Mouse (Mus musculus) lung, adult 18-20 months (tissue): ENCODE measurements around the gene Slc22a12.

Experiments used
- DNase-seq, 2 experiments: peaks; one replicate each; pipeline ENCODE4 v3.0.0; 2022; ENCODE audit warnings: mixed read lengths in 2 of 2

Slc22a12 gene

GRCm38 (mm10) chr19:6542367-6543034 lies at the start of gene Slc22a12:
Gene Slc22a12, minus strand, starts transcription at chr19:6543032.
- no peak for DNase-seq

- DNase-seq: no peak
Measured at GRCm38 (mm10) chr19:6572001-6572400, 29.2 kb upstream of the Slc22a12 start.

- DNase-seq: no peak
Measured at GRCm38 (mm10) chr19:6571476-6571875, 28.6 kb upstream of the Slc22a12 start.

- DNase-seq: no peak
Measured at GRCm38 (mm10) chr19:6569561-6569960, 26.7 kb upstream of the Slc22a12 start.

GRCm38 (mm10) chr19:6569021-6569420 lies 26.2 kb upstream of the Slc22a12 start:
- DNase-seq: no peak

GRCm38 (mm10) chr19:6566450-6566849 lies 23.6 kb upstream of the Slc22a12 start:
- no peak for DNase-seq

GRCm38 (mm10) chr19:6565136-6565535 lies 22.3 kb upstream of the Slc22a12 start:
- no peak for DNase-seq

GRCm38 (mm10) chr19:6560246-6560815 lies 17.5 kb upstream of the Slc22a12 start:
- DNase-seq: no peak

- DNase-seq: no peak
Measured at GRCm38 (mm10) chr19:6559576-6559975, 16.7 kb upstream of the Slc22a12 start.

- DNase-seq: peak; percentile 39 to 48
Measured at GRCm38 (mm10) chr19:6553819-6554582, 11.2 kb upstream of the Slc22a12 start.

GRCm38 (mm10) chr19:6553174-6553573 lies 10.3 kb upstream of the Slc22a12 start:
- DNase-seq: no peak

GRCm38 (mm10) chr19:6552302-6553028 lies 9.6 kb upstream of the Slc22a12 start:
- peak; percentile 70 to 71 for DNase-seq

- DNase-seq: no peak
Measured at GRCm38 (mm10) chr19:6551215-6551614, 8.4 kb upstream of the Slc22a12 start.

- no peak for DNase-seq
Measured at GRCm38 (mm10) chr19:6549566-6549965, 6.7 kb upstream of the Slc22a12 start.

GRCm38 (mm10) chr19:6548431-6549410 lies 5.9 kb upstream of the Slc22a12 start:
- peak; percentile 52 to 63 for DNase-seq

GRCm38 (mm10) chr19:6547801-6548200 lies 5.0 kb upstream of the Slc22a12 start:
- DNase-seq: no peak

- peak; percentile 26 to 36 for DNase-seq
Measured at GRCm38 (mm10) chr19:6546096-6546495, 3.3 kb upstream of the Slc22a12 start.

GRCm38 (mm10) chr19:6545481-6545880 lies 2.6 kb upstream of the Slc22a12 start:
- no peak for DNase-seq

GRCm38 (mm10) chr19:6544712-6545111 lies 1.9 kb upstream of the Slc22a12 start:
- DNase-seq: no peak

- DNase-seq: no peak
Measured at GRCm38 (mm10) chr19:6543518-6543917, 686 bp upstream of the Slc22a12 start.

GRCm38 (mm10) chr19:6543035-6543383 lies 177 bp upstream of the Slc22a12 start:
- DNase-seq: no peak

- no peak for DNase-seq
Measured at GRCm38 (mm10) chr19:6541521-6541920, 1.3 kb downstream of the Slc22a12 start.
